Mouse (Mus musculus) midbrain, postnatal 0 days (tissue): ENCODE measurements around the gene Qsox1. TPM values are rescaled to one million over a fixed set of nuclear protein-coding genes. Genes with fewer than 3 reads are reported as not detected.

Source experiments
- ATAC-seq: fragments of 200-750 bp; cut with Nextera tagmentation; 2 replicates; pipeline ENCODE4 v1.8.0; 2017; ENCODE audit warnings: moderate number of reproducible peaks, mild to moderate bottlenecking, moderate TSS enrichment, moderate library complexity; ENCODE audit not compliant: low FRiP score
- DNase-seq: peaks from one replicate; pipeline ENCODE4 v3.0.0-alpha.2; 2015; ENCODE audit warnings: low spot score
- H3K27ac ChIP-seq: fragments of 300-500 bp; sonication (generic); 2 replicates; pipeline ENCODE4 v1.5.1; 2014; ENCODE audit warnings: low read depth, mild to moderate bottlenecking, low read length, mixed read lengths
- H3K27me3 ChIP-seq: fragments of 300-500 bp; sonication (generic); 2 replicates; pipeline ENCODE4 v1.6.1; 2014; ENCODE audit warnings: low read length, control low read depth, mixed read lengths; ENCODE audit not compliant: insufficient read depth
- H3K36me3 ChIP-seq: fragments of 300-500 bp; sonication (generic); 2 replicates; pipeline ENCODE4 v1.6.1; 2014; ENCODE audit warnings: low read length, control low read depth, mixed read lengths; ENCODE audit not compliant: insufficient read depth
- H3K4me1 ChIP-seq: fragments of 300-500 bp; sonication (generic); 2 replicates; pipeline ENCODE4 v1.6.1; 2014; ENCODE audit warnings: mild to moderate bottlenecking, control low read depth, antibody characterized with exemption, low read length, mixed read lengths; ENCODE audit not compliant: insufficient read depth
- H3K4me2 ChIP-seq: fragments of 300-500 bp; sonication (generic); 2 replicates; pipeline ENCODE4 v1.6.1; 2014; ENCODE audit warnings: low read depth, mild to moderate bottlenecking, low read length, mixed read lengths; ENCODE audit not compliant: poor library complexity, severe bottlenecking
- H3K4me3 ChIP-seq: fragments of 300-500 bp; sonication (generic); 2 replicates; pipeline ENCODE4 v1.5.1; 2014; ENCODE audit warnings: low read depth, mild to moderate bottlenecking, low read length, moderate library complexity
- H3K9ac ChIP-seq: fragments of 300-500 bp; sonication (generic); replicated peaks from 2 replicates; pipeline ENCODE4 v1.6.1; 2014; ENCODE audit warnings: mild to moderate bottlenecking, low read length, moderate library complexity, mixed read lengths; ENCODE audit not compliant: poor library complexity, severe bottlenecking
- H3K9me3 ChIP-seq: fragments of 300-500 bp; sonication (generic); 2 replicates; pipeline ENCODE4 v1.6.1; 2016; ENCODE audit warnings: low read length, control low read depth
- CTCF ChIP-seq: IDR thresholded peaks from 2 replicates; pipeline ENCODE4 v1.5.1; 2016; ENCODE audit warnings: antibody characterized with exemption, mild to moderate bottlenecking
- WGBS: fragments of 180-500 bp; shearing (Covaris S2); extraction: QIAGEN DNeasy Blood & Tissue Kit; methylation state at CpG from one replicate; pipeline ENCODE4 v1.1.7; 2014; 5-methylcytosine and 5-hydroxymethylcytosine counted together
- polyA plus RNA-seq: library from polyadenylated mRNA; unstranded; fragments of >200 nt; fragmentation: Nextera tagmentation; extraction: Ambion mirVana; gene quantifications from 2 replicates; pipeline ENCODE4 v1.2.1, GENCODE M21; 2015
- total RNA-seq: library from RNA; depleted of rRNA; stranded (reverse); fragments of >200 nt; gene quantifications from 2 replicates; pipeline ENCODE4 v1.2.3, GENCODE M21; 2014

The Qsox1 gene
- total and polyA plus RNA-seq, 2 experiments from 2014 or later: 21.3 to 31.7 TPM

GRCm38 (mm10) chr1:155835667-155836066 is 23.0 kb upstream of the Qsox1 start:
- 79% methylated on average over 2 of the region's 2 CpGs for WGBS
- H3K4me2 ChIP-seq: no peak overlapping the region
- no peaks in the 10 kb centered on the region for H3K9me3 ChIP-seq
- DNase-seq: no peak
- no peak overlapping the region for H3K9ac ChIP-seq
- no peak for ATAC-seq
- no peaks in the 10 kb centered on the region for H3K4me1 ChIP-seq
- no peaks in the 10 kb centered on the region for H3K36me3 ChIP-seq
- no peak overlapping the region for H3K4me3 ChIP-seq
- TF ChIP-seq CTCF: no peak
- H3K27me3 ChIP-seq: no peaks in the 10 kb centered on the region
- no peak overlapping the region for H3K27ac ChIP-seq

GRCm38 (mm10) chr1:155833610-155834009 is 20.9 kb upstream of the Qsox1 start:
- Histone ChIP-seq H3K4me3 (no peak overlapping the region), H3K27me3 (no peaks in the 10 kb centered on the region), H3K27ac (no peak overlapping the region), H3K9ac (no peak overlapping the region), H3K4me1 (no peaks in the 10 kb centered on the region), H3K9me3 (no peaks in the 10 kb centered on the region), H3K4me2 (no peak overlapping the region), H3K36me3 (no peaks in the 10 kb centered on the region)
- DNase-seq (no peak), ATAC-seq (no peak)
- 94% methylated on average over 9 of the region's 9 CpGs for WGBS
- TF ChIP-seq CTCF: no peak

DNA sequence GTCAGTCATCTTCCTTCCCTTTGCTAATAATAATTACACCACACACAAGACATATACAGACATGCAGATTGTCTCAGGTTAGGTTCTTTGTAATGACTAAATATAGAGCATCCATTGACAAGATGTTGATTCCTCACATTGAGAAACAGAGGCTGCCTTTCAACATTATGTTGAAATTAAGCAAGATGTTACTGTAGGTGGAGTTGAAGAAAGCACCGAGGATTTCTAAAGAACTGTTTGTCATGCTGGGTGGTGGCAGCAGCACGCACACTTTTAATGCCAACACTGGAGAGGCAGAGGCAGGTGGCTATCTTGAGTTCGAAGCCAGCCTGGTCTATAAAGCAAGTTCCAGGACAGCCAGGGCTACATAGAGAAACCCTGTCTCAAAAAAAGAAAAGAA is 19.3 kb upstream of the Qsox1 start:
- Histone ChIP-seq H3K9me3 (no peaks in the 10 kb centered on the region), H3K4me3 (no peak overlapping the region), H3K27ac (no peak overlapping the region), H3K27me3 (no peaks in the 10 kb centered on the region), H3K9ac (no peak overlapping the region), H3K36me3 (no peaks in the 10 kb centered on the region), H3K4me1 (no peaks in the 10 kb centered on the region), H3K4me2 (no peak overlapping the region)
- no peak for TF ChIP-seq CTCF
- no peak for DNase-seq
- ATAC-seq: no peak
- WGBS: 93% methylated on average over 3 of the region's 3 CpGs

DNA sequence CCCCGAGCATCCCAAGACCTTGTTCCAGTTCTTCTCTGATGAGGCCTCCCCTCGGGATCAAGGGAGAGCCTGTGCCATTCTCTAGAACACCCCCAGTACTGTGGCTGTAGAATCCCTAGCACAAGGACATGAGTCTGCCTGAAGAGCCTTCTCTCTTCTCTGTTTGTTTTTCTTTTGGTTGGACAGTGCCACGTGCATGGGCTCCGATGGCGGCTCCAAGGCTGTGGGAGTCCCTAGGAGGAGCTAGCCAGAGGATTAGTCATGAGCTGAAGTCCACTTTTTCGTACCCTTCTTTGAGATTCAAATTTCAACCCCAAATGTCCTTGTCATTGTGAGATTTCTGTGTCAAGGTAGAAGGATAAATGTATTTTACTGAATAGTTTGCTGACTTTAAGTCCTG is 18.2 kb upstream of the Qsox1 start:
- no peak for ATAC-seq
- DNase-seq: no peak
- no peaks in the 10 kb centered on the region for H3K27me3 ChIP-seq
- no peak overlapping the region for H3K27ac ChIP-seq
- H3K36me3 ChIP-seq: no peaks in the 10 kb centered on the region
- H3K4me2 ChIP-seq: no peak overlapping the region
- no peak overlapping the region for H3K4me3 ChIP-seq
- no peak overlapping the region for H3K9ac ChIP-seq
- H3K9me3 ChIP-seq: no peaks in the 10 kb centered on the region
- H3K4me1 ChIP-seq: no peaks in the 10 kb centered on the region
- 67% methylated on average over 6 of the region's 6 CpGs for WGBS
- TF ChIP-seq CTCF: no peak

DNA sequence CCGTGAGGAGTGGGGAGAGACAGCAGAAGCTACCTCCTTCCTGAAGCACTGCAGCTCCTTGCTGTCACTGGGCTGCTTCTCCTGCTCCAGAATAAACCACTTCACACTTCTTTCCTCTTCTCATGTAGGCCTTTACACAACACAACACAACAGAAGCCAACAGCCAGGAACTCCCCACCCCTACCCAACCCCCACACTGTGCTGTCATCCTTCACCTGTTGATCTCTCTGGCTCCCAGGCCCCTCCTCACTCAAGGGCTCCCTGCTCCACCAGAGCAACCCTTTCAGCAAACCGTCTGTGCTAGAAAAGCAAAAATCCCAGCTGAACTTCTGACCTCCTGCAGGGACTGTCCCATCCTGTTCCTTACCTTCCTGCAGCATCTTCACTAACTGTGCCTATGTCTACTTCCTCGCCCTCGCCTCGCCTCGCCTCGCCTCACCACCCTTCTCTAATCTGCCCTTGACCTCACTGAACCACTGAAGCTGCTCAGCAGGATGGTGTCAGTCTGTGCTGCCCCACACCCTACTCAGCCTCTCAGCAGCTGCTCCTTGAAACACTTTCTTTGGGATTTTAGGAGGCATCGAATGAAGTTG is 15.1 kb upstream of the Qsox1 start:
- 59% methylated on average over 8 of the region's 8 CpGs for WGBS
- Histone ChIP-seq H3K27ac (no peak overlapping the region), H3K9ac (no peak overlapping the region), H3K4me3 (no peak overlapping the region), H3K4me2 (no peak overlapping the region), H3K27me3 (no peaks in the 10 kb centered on the region), H3K9me3 (no peaks in the 10 kb centered on the region), H3K36me3 (no peaks in the 10 kb centered on the region), H3K4me1 (no peaks in the 10 kb centered on the region)
- no peak for TF ChIP-seq CTCF
- DNase-seq (no peak), ATAC-seq (no peak)

GRCm38 (mm10) chr1:155826803-155827395 is 14.2 kb upstream of the Qsox1 start:
- no peaks in the 10 kb centered on the region for H3K9me3 ChIP-seq
- no peak overlapping the region for H3K9ac ChIP-seq
- 64% methylated on average over 5 of the region's 5 CpGs for WGBS
- ATAC-seq (no peak), DNase-seq (no peak)
- no peak overlapping the region for H3K4me2 ChIP-seq
- no peaks in the 10 kb centered on the region for H3K36me3 ChIP-seq
- H3K27ac ChIP-seq: no peak overlapping the region
- no peak overlapping the region for H3K4me3 ChIP-seq
- H3K4me1 ChIP-seq: no peaks in the 10 kb centered on the region
- no peak for TF ChIP-seq CTCF
- no peaks in the 10 kb centered on the region for H3K27me3 ChIP-seq
